ENCODE assay signal across 10 mouse cellular contexts in genomic region chr7:96230720-96231241, GRCm38 (mm10). TPM values are rescaled to one million over a fixed set of nuclear protein-coding genes. Genes with fewer than 3 reads are reported as not detected.
A peak's percentile ranks its signal among the peaks of the same experiment; 100 is the strongest.
DNase-seq lines count a peak whose midpoint lies in the region; ATAC-seq and TF ChIP-seq lines count a peak whose summit lies in the region.
"Had no signal": no experiment of that assay in that cellular context is flagged by ENCODE, and none has a peak within 500 bp of the region (broad histone marks: within the 10 kb centered on the region; RNA-seq: fewer than 3 reads in every experiment).

No protein-coding gene starts in this region.

- TF ChIP-seq CTCF in layer of hippocampus, adult 2 months (conservative IDR thresholded peaks at IDR 0.05) = no peak

- no peak overlapping the region for H3K4me2 ChIP-seq in forebrain, embryonic 15.5 days (replicated peaks)
- H3K4me2 ChIP-seq in neural tube, embryonic 13.5 days = no peak overlapping the region
- H3K4me2 ChIP-seq: liver, embryonic 13.5 days had no signal

- H3K9me3 ChIP-seq in embryonic facial prominence, embryonic 10.5 days = no peaks in the 10 kb centered on the region
- no peaks in the 10 kb centered on the region for H3K9me3 ChIP-seq in forebrain, embryonic 15.5 days
- H3K9me3 ChIP-seq in neural tube, embryonic 13.5 days = no peaks in the 10 kb centered on the region
- H3K9me3 ChIP-seq: liver, embryonic 13.5 days had no signal

- H3K27me3 ChIP-seq in embryonic facial prominence, embryonic 10.5 days (replicated peaks; ENCODE audit: low read depth, poor library complexity, severe bottlenecking) = no peaks in the 10 kb centered on the region
- H3K27me3 ChIP-seq in forebrain, embryonic 15.5 days = no peaks in the 10 kb centered on the region
- H3K27me3 ChIP-seq in neural tube, embryonic 13.5 days = no peaks in the 10 kb centered on the region
- H3K27me3 ChIP-seq: liver, embryonic 13.5 days had no signal

- ATAC-seq in forebrain, embryonic 15.5 days (replicated peaks) = peak; percentile 36
- ATAC-seq in neural tube, embryonic 13.5 days (ENCODE audit: low read depth) = peak; percentile 37; the same call in 1 of the 2 replicates

- no peak for DNase-seq in layer of hippocampus, adult 2 months (ENCODE audit: low spot score in 2 of 2)
- no peak for DNase-seq in layer of hippocampus, adult 11-12 months (ENCODE audit: low spot score)
- DNase-seq in embryonic facial prominence, embryonic 10.5 days (ENCODE audit: low spot score) = peak; percentile 18
- DNase-seq in spleen, postnatal 4 days (ENCODE audit: low spot score in 2 of 2) = no peak
- no peak for DNase-seq in thymus, adult 18-20 months
- DNase-seq: cerebellum, postnatal 25 days; liver, embryonic 13.5 days; right cerebral cortex, postnatal 14 days had no signal

- no peaks in the 10 kb centered on the region for H3K36me3 ChIP-seq in embryonic facial prominence, embryonic 10.5 days (replicated peaks)
- no peaks in the 10 kb centered on the region for H3K36me3 ChIP-seq in forebrain, embryonic 15.5 days
- H3K36me3 ChIP-seq in neural tube, embryonic 13.5 days = no peaks in the 10 kb centered on the region
- H3K36me3 ChIP-seq: liver, embryonic 13.5 days had no signal

- H3K27ac ChIP-seq in layer of hippocampus, adult 2 months = peak overlapping the region; percentile 48; the same call in 1 of the 2 replicates
- peak overlapping the region; percentile 59 for H3K27ac ChIP-seq in embryonic facial prominence, embryonic 10.5 days (replicated peaks)
- H3K27ac ChIP-seq in forebrain, embryonic 15.5 days (replicated peaks) = 0 out of 2 replicates have a peak overlapping the region, but pooled peaks have one; percentile 11
- H3K27ac ChIP-seq in neural tube, embryonic 13.5 days (replicated peaks) = peak overlapping the region; percentile 66
- H3K27ac ChIP-seq: liver, embryonic 13.5 days had no signal

- no peak overlapping the region for H3K9ac ChIP-seq in forebrain, embryonic 15.5 days (replicated peaks)
- 0 out of 2 replicates have a peak overlapping the region, but pooled peaks have one; percentile 38 for H3K9ac ChIP-seq in neural tube, embryonic 13.5 days
- H3K9ac ChIP-seq: liver, embryonic 13.5 days had no signal

- WGBS in embryonic facial prominence, embryonic 10.5 days = 54% methylated on average over 9 of the region's 9 CpGs
- 47% methylated on average over 9 of the region's 9 CpGs for WGBS in forebrain, embryonic 15.5 days
- 49% methylated on average over 9 of the region's 9 CpGs for WGBS in neural tube, embryonic 13.5 days

- no peak overlapping the region for H3K4me3 ChIP-seq in layer of hippocampus, adult 2 months
- no peak overlapping the region for H3K4me3 ChIP-seq in embryonic facial prominence, embryonic 10.5 days
- H3K4me3 ChIP-seq in forebrain, embryonic 15.5 days = no peak overlapping the region
- H3K4me3 ChIP-seq in neural tube, embryonic 13.5 days = no peak overlapping the region
- H3K4me3 ChIP-seq: liver, embryonic 13.5 days had no signal

- peaks cover 32% of the 10 kb centered on the region for H3K4me1 ChIP-seq in embryonic facial prominence, embryonic 10.5 days
- H3K4me1 ChIP-seq in forebrain, embryonic 15.5 days = peaks cover 37% of the 10 kb centered on the region
- peaks cover 21% of the 10 kb centered on the region for H3K4me1 ChIP-seq in neural tube, embryonic 13.5 days (replicated peaks)
- H3K4me1 ChIP-seq: liver, embryonic 13.5 days had no signal

RNA-seq across cellular contexts. Expression of gene Tenm4, which starts 59.7 kb away (rescaled TPM):
- 100 to 1,000 TPM; 111 to 131 TPM for total RNA-seq in layer of hippocampus, adult 2 months (2021)
- 29.3 and 31.5 TPM in 2 replicates for polyA plus RNA-seq in embryonic facial prominence, embryonic 10.5 days (2016; fragmentation: Nextera tagmentation; extraction: Ambion mirVana)
- polyA plus RNA-seq in forebrain, embryonic 15.5 days (2015; fragmentation: Nextera tagmentation; extraction: Ambion mirVana) = 103 and 117 TPM in 2 replicates
- 34.6 and 36.8 TPM in 2 replicates for polyA plus RNA-seq in neural tube, embryonic 13.5 days (2015; fragmentation: Nextera tagmentation; extraction: Ambion mirVana)

Comparison
In these comparisons a context has a peak if more than half of its experiments do, and no peak if none do; other contexts are left out.
1. H3K27ac ChIP-seq: peak in every context shown above with its lines; median percentile 66 in neural tube, embryonic 13.5 days; 59 in embryonic facial prominence, embryonic 10.5 days; 48 in layer of hippocampus, adult 2 months; 11 in forebrain, embryonic 15.5 days.